Mouse (Mus musculus) G1E (cell line): ENCODE measurements around the gene Arfgef3.

ENCODE experiments used
- CTCF ChIP-seq: IDR thresholded peaks from 2 replicates; pipeline ENCODE4 v1.5.1; 2012; ENCODE audit warnings: low read depth, low read length, inconsistent platforms, mixed read lengths
- GATA1 ChIP-seq: IDR thresholded peaks from 2 replicates; pipeline ENCODE4 v1.6.1; 2012; ENCODE audit warnings: borderline replicate concordance, low read length, inconsistent platforms, mixed read lengths
- POLR2AphosphoS5 ChIP-seq: IDR thresholded peaks from 2 replicates; pipeline ENCODE4 v1.6.1; 2012; ENCODE audit warnings: low read depth, low read length, inconsistent platforms; ENCODE audit not compliant: insufficient replicate concordance

DNA sequence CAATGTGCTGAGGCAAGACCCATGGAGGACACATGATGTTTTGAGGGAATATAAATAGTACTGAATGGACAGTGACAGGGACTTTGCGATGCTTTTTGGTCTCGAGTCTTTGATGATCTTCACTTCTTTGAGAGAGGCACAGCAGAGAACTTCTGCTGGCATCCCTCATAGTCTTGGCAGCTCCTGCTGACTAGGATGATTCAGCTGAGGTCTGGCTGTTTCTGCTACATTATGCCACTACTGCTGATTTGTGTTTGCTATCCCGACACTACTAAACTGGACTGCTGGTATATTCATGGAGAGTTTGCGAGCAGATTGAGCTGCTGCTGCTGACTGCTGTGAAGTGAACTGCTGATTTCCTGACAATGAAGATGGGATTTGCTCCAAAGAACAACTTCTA lies 46.3 kb upstream of the Arfgef3 start:
- TF ChIP-seq CTCF, result no peak
- no peak for TF ChIP-seq GATA1
- no peak for TF ChIP-seq POLR2AphosphoS5
